Mouse (Mus musculus): ENCODE measurements around the gene Khdc4. TPM values are rescaled to one million over a fixed set of nuclear protein-coding genes. Genes with fewer than 3 reads are reported as not detected.

Gene Khdc4
- total RNA-seq, 2 experiments from 2014 or later = 39.5 to 42.9 TPM

DNA sequence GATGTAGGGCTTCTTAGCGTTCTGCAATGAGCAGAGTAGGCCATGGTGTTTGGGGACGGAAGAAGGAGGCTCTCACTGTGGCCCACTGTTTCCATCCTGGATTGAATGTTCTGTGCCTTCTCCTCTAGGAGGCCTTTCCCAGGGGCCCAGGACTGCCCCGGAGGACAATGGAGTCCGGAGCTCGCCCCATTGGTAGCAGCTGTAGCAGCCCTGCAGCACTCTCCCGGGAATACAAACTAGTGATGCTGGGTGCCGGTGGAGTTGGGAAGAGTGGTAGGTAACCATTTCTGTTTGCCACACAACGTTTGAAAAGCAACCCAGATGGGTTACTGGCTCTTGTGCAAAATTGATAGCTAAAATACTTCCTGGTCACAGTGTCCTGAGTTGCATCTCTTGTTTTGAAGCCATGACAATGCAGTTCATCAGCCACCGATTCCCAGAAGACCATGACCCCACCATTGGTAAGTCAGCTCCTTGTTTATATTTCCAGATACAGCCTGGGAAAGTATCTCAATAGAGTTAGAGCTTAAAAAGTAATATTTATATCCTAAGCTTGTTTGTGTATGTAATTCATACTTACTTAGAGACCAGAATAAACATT, 31.7 kb downstream of the Khdc4 start:
- DNase-seq = no peak
- intact Hi-C loops (cut with DNase I) = no loop called here

DNA sequence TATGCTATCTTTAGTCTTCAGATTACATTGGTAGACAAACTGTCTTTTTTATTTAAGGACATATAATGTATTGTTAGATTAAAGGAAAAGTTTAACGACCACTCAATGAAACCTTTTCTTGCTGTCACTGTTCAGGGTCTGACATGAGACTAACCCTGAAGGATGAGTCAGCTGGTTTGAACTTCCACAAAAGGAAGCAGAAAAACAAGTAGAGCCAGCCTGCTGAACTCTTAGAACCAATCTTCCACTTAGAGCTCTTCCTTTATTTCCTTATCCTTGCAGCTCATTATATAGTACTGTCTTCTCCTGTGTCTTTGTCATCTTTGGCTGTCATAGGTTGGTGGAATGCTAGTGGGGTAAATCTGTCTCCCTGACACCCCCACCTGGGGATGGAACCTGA, 32.2 kb downstream of the Khdc4 start:
- intact Hi-C loops (cut with DNase I) = no loop called here
- DNase-seq = no peak

DNA sequence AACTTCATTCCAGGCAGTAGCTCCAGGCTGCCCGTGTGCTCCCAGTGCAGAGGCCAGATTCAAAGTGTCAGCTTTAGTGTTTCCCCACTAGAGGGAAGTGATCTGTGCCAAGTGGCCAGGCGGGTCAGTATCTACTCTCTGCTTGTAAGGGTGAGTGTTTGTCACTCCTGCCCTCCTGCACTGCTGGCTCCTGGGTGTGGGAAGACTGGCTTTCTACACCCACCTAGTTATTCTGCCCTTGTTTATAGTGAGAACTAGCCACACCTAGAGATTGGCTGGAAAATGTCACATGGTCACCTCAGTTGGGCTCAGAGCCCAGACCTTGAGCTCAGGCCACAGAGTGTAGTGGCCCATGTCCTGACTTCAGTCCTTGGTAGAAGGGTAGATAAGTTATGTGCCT, 33.5 kb downstream of the Khdc4 start:
- DNase-seq = peak; percentile 82 to 87
- intact Hi-C loops (cut with DNase I) = no loop called here

DNA sequence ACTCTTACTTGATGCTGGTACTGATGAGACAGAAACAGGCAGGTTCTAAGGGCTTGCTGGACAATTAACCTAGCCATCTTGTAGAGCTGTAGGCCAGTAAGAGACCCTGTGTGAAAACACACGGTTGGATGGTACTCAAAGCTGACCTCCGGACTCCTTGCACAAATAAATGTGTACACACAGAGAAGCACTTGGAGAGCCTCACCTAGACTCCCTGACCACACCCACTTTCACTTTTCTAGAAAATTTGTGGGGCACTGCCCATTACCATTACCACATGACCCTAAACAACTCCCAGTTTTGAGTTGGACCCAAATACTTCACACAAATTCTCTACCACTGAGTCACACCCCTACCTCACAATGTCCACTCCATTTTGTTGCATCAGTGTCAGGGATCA, 51.0 kb downstream of the Khdc4 start:
- intact Hi-C loops (cut with DNase I) = loop anchor here (5.0 kb wide), 2 partner anchors 59 to 144 kb away; no protein-coding TSS in a partner anchor
- no peak for DNase-seq

DNA sequence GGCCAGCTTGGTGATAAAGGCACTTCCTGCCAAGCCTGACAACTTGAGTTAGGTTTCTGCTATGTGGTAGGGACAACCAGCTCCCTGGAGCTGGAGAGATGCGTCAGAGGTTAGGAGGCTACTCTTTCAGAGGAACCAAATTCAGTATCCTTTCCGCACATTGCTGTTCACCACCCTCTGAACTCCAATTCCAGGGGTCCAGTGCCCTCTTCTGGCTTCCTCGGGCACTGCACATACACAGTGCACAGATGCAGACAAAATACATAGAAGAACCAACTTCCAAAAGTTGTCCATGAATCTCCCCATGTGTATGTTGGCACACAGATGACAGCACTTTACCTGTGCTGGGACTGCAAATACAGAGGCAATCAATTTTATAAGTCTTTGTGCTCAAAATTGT, 53.0 kb downstream of the Khdc4 start:
- intact Hi-C loops (cut with DNase I) = loop anchor here (5.0 kb wide), 2 partner anchors 61 to 146 kb away; no protein-coding TSS in a partner anchor
- DNase-seq = peak; percentile 70 to 86

DNA sequence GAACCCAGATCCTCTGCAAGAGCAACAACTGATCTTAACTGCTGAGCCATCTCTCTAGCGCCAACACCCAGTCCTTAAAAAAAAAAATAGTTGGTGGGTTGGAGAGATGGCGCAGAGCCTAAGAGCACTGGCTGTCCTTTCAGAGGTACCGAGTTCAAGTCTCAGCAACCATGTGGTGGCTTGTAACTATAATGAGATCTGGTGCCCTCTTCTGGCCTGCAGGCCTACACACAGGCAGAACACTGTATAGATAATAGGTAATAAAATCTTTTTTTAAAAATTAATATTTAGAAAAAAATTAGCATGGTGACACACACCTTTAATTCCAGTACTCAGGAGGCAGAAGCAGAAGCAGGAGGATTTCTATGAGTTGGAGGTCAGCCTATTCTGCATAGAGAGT, 54.5 kb downstream of the Khdc4 start:
- DNase-seq = no peak
- intact Hi-C loops (cut with DNase I) = no loop called here

DNA sequence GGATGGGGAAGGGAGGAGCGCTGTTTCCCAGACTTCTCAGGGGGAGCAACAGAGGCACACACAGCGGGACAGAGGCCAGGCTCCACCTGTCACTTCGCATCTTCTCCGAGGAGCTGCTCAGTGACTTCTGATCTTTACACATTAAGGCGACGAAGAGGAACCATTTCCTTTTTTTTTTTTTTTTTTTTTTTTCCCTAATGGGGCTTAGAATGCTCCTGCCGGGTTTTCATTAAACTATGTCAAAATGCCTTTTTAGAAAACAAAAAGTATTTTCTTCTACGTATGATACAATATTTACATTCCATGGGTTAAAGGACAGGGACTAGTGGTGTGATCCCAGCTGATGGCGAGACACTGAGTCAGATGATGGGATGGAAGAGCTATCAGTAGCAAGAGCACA, 59.9 kb downstream of the Khdc4 start:
- intact Hi-C loops (cut with DNase I) = no loop called here
- no peak for DNase-seq

DNA sequence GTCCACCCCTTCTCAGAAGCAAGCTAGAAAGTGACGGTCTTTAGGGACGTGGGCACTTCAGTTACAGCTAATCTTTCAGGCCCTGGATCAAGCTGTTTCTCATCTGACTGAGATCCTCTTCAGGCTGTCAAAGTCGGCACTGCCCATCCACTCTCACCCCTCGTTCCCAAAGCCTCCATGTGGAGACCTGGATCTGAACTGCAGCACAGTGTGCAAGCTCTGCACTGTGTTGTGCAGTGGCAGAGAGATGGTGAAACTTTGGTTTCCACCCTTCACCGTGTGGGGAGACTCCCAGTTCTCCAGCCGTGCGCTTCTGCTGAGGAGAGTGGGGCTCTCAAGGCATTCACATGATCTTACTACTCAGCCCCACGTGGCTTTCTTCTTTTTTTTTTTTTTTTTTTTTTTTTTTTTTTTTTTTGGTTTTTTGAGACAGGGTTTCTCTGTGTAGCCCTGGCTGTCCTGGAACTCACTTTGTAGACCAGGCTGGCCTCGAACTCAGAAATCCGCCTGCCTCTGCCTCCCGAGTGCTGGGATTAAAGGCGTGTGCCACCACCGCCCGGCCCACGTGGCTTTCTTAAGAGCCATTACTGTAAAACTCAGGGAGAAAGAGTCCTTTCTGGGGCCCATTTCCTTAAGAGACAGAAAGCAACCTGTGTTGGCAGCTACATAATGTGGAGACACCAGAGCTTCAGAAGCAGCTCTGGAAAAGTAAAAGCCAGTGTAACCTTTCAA, 60.7 kb downstream of the Khdc4 start:
- no peak for DNase-seq
- intact Hi-C loops (cut with DNase I) = no loop called here

DNA sequence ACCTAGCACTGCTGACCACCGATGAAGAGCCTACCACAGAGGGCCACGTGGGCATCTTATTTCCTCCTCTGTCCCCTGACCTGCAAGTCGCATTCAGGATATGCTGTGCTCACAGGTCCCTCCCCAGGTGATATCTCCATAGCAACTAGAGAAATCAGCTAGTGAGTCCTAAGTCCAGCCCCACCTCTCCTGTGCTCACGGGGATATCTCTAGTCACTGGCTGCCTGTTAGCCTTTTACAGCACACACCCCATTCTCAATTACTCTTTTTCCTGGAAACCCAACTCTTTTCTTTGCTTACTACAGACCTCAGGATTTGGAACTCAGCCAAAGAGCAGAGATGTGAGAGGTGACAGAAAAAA, 61.2 kb downstream of the Khdc4 start:
- DNase-seq = no peak
- intact Hi-C loops (cut with DNase I) = no loop called here

DNA sequence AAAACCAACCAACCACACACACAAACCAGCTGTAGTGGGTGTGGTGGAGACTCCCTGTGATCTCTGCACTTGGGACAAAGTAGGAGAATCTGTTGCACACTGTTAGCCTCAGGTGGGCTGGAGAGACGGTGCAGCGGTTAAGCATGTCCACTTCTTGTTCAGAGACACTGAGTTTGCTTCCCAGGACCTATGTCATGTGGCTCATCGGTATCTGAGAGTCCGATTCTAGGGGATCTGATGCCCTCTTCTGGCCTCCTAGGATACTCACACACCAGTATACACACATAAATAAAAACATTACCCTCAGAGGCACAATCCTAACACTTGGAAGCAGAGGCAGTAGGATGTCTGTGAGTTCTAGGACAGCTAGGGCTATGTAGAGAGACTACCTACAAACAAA, 68.7 kb downstream of the Khdc4 start:
- no peak for DNase-seq
- intact Hi-C loops (cut with DNase I) = no loop called here

DNA sequence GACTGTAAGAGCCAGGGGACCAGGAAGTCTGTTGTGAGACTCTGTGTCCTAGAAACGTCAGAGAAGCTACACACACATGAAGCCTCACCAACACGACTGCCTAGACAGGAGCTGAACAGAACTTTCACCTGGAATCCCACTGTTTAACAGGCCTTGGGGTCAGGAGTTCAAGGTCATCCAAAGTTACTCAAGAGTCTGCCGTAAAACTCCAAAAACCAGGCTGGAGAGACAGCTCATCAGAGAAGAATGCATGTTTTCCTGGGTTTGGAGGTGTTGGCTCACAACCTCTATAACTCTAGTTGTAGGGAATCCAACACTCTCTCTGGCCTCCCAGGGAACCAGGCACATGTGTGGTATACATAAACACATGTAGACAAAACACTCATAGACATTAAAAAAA, 69.9 kb downstream of the Khdc4 start:
- DNase-seq = no peak
- intact Hi-C loops (cut with DNase I) = no loop called here

DNA sequence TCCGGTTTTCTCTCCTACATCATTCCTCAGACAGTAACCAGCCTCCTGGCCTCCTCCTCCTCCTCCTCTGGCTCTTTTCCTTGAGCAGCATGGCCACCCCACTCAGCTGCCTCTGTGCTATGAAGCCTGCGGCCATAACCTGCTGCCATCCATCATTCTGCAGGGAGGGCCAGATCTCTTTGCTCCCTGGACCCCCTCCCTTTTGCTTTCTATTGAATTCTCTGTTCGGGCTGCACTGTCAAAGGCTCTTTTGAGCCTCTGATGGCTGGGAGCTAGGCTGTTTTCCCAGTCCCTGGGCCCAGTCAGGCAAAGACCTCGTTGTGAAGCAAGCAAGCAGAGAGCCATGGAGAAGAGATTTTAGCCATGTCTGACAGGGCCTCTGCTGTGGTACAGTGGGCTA, 70.7 kb downstream of the Khdc4 start:
- intact Hi-C loops (cut with DNase I) = no loop called here
- DNase-seq = no peak

DNA sequence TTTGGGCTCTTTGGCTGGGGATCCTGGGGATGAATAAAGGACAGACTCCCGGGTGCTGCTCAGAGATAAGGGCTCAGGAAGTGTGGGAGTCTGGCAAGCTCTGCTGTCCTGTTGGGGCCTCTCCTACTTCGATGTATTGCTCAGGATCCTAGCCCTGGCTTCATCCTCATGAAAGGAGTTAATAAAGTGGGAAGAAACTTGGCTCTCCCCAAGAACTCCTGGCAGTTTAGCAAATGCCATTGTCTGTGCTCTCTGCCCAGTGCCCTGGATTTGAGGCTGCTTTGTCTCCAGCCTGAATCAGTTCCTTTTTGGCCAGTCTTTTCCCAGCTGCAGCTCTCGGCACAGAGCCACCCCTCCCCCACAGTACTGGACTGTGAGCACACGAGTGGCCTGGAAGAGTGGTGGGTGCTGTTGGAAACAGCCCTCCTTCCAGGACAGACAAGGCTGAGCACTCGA, 72.5 kb downstream of the Khdc4 start:
- peak; percentile 87 to 91 for DNase-seq
- intact Hi-C loops (cut with DNase I) = no loop called here

DNA sequence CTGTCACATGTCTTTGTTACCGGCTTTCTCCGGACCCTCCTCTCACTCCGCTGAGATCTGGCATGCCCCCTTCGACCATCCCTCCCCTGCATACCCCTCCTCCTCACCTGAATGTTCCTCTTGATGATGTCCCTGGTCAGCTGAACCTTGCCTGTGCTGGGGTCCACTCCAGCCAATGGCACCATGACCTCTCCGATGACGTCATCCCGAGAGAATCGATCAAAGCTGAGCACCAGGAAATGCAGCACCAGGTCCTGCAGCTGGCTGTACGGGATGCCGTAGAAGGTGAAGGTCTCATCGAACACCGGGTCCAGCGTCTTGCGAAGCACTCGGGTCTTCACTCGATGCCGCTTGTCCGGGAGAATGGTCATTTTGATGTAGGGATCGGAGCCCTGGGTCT, 76.0 kb downstream of the Khdc4 start:
- intact Hi-C loops (cut with DNase I) = loop anchor here (5.0 kb wide), 1 partner anchor 66 kb away; no protein-coding TSS in a partner anchor

DNA sequence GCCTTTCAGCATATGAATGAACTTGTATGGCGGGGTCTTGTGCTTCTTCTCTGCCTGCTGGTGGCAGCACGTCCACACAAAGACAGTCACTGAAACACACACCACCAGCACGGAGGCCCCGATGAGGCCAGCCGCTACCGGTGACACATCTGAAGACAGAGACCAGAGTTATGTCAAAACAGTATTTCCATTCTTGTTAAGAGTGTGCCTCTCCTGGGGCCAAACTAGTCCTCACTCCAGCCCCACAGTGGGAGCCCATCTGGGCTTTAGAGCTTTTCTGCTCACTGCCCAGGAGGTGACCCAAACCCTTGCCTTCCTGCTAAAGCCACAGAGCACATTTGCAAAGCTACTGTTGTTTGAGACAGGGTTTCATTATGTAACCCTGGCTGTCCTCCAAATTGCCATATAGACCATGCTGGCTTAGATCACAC, 76.8 kb downstream of the Khdc4 start:
- peak in 1 of 2 experiments; percentile 46 for DNase-seq
- intact Hi-C loops (cut with DNase I) = loop anchor here (5.0 kb wide), 1 partner anchor 65 kb away; no protein-coding TSS in a partner anchor

More for the DNA sequence above, 76.0 kb downstream of the Khdc4 start:
- DNase-seq = no peak

Other genes with a start within 250 kb of the Khdc4 start
- 1 to 10 TPM; 1.8 to 1.9 TPM for gene Sema4a, start 224.6 kb upstream of the Khdc4 start, total RNA-seq (2021)
- 100 to 1,000 TPM; 164 to 173 TPM for gene Lmna, start 175.8 kb upstream of the Khdc4 start, total RNA-seq (2021)
- 1 to 10 TPM; 3.4 to 6.3 TPM for gene Mex3a, start 153.4 kb upstream of the Khdc4 start, total RNA-seq (2021)
- not detected for gene Rab25, start 137.5 kb upstream of the Khdc4 start, total RNA-seq (2021)
- gene Lamtor2, start 132.7 kb upstream of the Khdc4 start, total RNA-seq (2021) = 10 to 100 TPM; 87.3 to 94.0 TPM
- gene Ubqln4, start 132.0 kb upstream of the Khdc4 start, total RNA-seq (2021) = 10 to 100 TPM; 56.5 to 57.2 TPM
- 100 to 1,000 TPM; 127 to 130 TPM for gene Ssr2, start 109.9 kb upstream of the Khdc4 start, total RNA-seq (2021)
- 10 to 100 TPM; 89.5 to 96.3 TPM for gene Arhgef2, start 79.8 kb upstream of the Khdc4 start, total RNA-seq (2021)
- gene Rxfp4, start 32.7 kb upstream of the Khdc4 start, total RNA-seq (2021) = not detected
- 10 to 100 TPM; 59.4 to 70.2 TPM for gene Rit1, start 31.0 kb downstream of the Khdc4 start, total RNA-seq (2021)
- gene Syt11, start 89.4 kb downstream of the Khdc4 start, total RNA-seq (2021) = 1 to 10 TPM; 5.7 to 6.7 TPM
- 10 to 100 TPM; 25.4 to 33.6 TPM for gene Gon4l, start 149.4 kb downstream of the Khdc4 start, total RNA-seq (2021)
- gene Msto1, start 228.2 kb downstream of the Khdc4 start, total RNA-seq (2021) = 10 to 100 TPM; 22.8 to 24.3 TPM

Measured in heart, postnatal 10 days (tissue).